Mouse (Mus musculus) lung, postnatal 0 days (tissue): ENCODE data around the gene Sema3b.

Experiments
- CTCF ChIP-seq: IDR thresholded peaks from 2 replicates; pipeline ENCODE4 v1.5.1; 2016; ENCODE audit warnings: antibody characterized with exemption, mild to moderate bottlenecking
- EP300 ChIP-seq: IDR thresholded peaks from 2 replicates; pipeline ENCODE4 v1.6.1; 2016; ENCODE audit warnings: antibody characterized with exemption, mild to moderate bottlenecking, control low read depth

GRCm38 (mm10) chr9:107549297-107550074, 59.5 kb downstream of the Sema3b start:
- no peak for TF ChIP-seq CTCF
- TF ChIP-seq EP300, result no peak
